Mouse (Mus musculus): ENCODE measurements around the gene Dcst1.

Gene Dcst1

GRCm38 (mm10) chr3:89330948-89331347 is 34.1 kb downstream of the Dcst1 start:
- peak; percentile 47 for DNase-seq

DNA sequence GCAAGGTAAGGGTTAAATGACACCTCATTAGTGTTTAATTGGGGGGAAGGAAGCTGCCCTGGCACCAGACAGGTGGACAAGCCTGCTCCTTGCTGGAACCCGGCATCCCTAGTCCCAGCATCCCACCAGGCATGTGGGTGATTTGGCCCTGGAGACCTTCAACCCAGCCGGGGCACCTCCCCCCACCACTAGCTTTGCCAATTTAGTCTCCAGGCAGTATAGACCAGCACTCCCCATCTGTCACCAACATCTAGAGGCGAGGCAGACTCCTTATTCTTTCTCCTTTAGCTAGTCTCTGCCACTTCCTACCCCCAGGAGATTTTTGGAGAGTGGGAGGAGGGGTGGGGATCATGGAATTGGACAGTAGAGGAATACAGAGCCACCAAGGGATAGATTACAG is 34.7 kb downstream of the Dcst1 start:
- no peak for DNase-seq

DNA sequence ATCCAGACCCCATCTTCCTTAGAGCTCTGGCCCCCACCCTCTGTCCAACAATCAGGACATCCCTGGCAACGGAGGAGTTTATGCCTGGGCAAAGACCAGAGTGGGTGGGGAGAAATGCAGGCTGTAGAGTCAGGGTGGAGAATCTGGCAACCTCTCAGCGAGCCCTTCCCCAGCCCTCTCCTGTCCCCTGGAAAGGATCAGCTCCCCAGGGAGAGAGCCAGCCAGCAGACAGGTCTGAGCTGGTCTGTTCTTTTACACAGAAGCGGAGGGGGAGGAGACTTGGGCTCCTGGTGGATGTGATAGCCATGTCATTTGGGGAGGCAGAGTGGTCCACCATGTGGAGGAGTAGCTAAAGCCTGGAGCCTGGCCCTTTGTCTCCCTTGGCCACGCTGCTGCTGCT is 36.4 kb downstream of the Dcst1 start:
- DNase-seq: no peak

- no peak for DNase-seq
Observed at GRCm38 (mm10) chr3:89327371-89327870, 37.6 kb downstream of the Dcst1 start.

DNA sequence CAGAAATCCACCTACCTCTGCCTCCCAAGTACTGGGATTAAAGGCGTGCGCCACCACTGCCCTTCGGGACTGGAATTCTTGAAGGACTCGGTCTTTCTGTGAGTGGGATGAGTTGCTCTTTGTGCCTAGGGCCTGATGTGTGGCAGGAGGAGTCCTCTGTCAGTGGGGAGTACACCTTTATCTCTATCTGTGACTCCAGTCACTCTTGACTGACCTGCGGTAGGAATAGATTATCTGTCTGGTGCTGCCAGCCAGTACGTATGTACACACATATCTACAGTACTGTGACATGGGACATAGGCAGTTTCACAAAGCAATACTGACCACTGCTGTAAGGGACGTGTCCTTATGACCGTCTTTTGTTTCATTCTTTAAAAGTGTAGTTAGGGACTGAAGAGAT is 39.2 kb downstream of the Dcst1 start:
- no peak for DNase-seq

GRCm38 (mm10) chr3:89322514-89323165 is 42.4 kb downstream of the Dcst1 start, which contains the start of gene Efna3:
Gene Efna3 (minus strand): TSS chr3:89322965.
- DNase-seq: peak; percentile 68

DNA sequence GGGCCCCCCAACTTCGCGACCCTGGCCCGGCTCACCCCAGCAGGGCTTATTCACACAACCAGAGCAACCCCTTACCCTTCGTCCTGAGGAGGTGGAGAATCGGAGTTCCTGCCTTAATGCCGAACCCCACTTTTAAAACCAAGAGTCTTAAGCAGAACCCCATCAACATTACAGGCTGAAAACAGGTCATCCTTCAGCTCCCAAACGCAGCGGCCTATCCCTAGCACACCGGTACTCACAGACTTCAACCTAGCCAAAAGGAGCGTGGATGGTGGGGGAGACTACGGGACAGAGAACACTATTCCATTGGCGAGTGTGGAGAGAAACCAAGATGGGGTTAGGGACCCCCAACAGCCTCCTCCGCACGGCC is 42.9 kb downstream of the Dcst1 start:
- DNase-seq: no peak

GRCm38 (mm10) chr3:89321183-89322130 is 43.6 kb downstream of the Dcst1 start:
- no peak for DNase-seq

DNA sequence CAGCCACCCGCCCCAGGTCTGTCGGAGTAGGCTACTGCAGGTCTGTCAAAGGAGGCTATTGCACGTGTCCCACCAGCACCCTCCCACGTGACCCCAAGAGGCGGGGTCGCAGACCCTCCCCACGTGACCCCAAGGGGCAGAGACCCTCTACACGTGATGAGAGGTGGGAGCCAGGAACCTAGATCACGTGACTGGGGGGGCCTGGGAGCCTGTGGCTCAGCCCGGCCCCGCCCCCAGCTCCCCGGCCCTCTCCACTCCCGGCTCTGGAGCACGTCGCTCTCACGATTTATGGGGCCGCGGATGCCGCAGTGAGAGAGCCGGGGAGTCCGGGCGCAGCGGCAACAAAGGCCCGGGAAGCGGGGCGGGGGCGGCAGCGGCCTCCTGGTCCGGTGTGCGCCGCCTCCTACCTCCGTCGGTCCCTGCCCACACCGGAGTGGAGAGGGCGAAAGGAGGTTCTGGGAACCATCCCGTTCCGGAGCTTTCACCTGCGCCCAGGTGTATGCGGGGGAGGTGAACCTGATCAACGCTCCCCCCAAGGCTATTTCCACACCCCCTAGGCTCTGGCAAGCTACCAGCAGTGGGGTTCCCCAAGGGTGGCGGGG is 44.4 kb downstream of the Dcst1 start:
- no peak for DNase-seq

DNA sequence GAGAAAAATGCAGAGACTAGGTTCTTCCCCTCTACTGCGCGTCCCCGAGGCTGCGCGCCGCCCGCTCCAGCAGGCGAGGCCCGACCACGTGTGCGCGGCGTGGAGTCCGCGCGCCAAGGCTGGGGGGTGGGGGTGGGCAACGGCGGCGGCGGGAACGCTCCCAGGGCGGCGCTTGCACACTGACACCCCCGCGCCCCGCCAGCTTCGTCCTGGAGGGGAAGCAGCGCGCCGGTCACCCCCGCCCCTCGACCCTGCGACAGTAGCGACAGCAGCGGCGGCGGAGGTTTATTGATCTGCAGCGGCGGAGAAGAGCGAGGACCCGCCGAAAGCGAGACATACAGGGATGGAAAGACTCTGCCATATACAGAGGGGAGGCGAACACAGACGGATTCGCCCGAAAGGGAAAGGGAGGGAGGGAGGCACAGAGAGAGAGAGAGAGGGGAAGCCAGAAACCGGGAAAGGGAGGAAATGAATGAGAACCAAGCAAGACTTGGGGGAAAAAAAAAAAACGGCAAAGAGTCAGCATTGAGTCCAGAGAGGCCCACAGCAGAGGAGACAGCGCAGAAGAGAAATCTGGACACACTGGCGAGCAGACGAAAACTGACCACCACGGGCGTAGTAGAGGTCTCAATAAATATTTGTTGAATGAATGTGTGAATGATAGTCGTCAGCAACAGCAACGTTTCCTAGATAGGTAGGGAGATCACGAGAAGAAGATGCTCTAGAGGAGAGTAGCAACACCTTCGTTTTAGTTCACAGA is 45.3 kb downstream of the Dcst1 start:
- no peak for DNase-seq

DNA sequence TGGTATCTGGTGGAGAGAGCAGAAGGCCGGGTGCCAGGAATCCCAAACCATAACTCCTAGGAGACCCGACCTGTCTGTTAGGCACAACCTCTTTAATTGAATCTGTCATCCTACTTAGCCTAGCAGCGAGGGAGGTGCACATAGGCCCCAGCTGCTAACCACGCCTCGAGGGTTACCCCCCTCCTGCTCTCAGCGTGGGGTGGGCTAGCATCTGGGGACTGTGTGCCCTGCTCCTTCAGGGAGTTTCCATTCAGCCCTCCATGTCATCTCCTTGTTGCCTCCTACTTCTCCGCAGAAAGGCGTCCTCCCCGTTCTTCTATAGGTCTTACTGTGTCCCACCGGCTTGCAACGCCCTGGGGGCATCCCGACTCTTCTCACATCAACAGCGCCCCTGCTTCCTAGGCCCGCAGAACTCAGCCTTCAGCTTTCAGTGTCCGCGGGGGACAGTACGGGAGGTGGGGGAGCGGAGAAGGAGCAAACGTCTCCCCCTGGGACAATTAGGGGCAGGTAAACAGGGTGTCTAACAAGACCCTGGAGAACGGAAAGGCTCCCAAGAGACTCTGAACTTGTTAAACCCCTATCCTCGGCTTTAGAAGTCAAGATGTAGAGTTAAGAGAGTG is 46.0 kb downstream of the Dcst1 start:
- no peak for DNase-seq

- DNase-seq: no peak
Observed at GRCm38 (mm10) chr3:89318316-89318715, 46.7 kb downstream of the Dcst1 start.

DNA sequence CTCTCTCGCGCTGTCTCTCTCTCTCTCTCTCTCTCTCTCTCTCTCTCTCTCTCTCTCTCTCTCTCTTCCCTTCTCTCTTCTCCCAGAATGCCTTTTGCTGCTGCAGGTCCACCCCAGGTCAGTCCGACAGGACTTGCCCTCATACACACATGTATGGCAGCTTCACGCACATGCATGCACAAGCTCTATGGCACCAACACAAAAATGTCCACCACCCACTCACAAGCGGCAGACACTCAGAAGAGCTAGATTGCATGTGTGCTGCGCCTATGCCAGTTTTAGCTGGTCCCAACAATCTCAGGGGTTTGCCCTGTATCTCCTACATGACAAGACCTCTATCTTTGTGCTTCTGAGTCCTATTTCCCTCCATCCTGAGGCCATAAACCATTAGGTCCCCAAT is 47.8 kb downstream of the Dcst1 start:
- no peak for DNase-seq

DNA sequence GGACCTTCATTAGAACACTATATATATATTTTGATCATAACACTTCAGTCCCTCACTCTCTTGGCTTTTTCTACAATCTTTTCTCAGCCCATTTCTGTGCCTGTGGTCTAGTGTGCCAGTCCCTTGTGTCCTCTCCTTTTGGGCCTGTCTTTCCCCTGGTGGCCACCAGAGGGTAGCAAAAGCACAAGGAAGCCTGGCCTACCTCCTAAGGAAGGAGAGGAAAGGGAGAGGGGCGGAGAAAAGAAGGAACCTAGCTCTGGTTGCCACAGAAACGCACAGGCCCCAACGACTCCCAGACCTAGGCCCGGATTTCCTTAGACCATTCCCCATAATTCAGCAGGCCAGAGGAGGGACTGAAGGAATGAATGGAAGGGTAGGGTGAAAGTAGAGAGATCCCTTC is 48.2 kb downstream of the Dcst1 start:
- peak; percentile 95 for DNase-seq

GRCm38 (mm10) chr3:89315930-89316831 is 48.9 kb downstream of the Dcst1 start:
- no peak for DNase-seq

- peak; percentile 93 for DNase-seq
Observed at GRCm38 (mm10) chr3:89315195-89315929, 49.7 kb downstream of the Dcst1 start.

DNA sequence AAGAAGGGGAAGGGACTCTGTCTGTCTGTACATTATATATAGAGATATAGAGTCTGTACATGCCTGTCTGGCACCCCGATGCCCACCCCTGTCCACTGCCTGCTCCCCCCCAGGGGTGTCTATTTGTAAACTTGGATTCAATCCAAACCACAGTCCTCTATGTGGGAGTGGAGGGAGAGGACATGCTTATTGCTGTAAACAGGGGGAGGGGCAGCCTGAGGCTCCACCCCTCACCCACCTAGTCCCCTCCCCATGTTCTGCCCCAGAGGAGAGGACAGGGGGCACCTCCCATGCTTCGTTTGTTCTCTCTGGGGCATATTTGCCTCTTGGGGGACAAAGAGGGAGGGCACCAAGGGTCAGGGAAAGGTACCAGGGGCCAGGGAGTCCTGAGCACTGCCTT is 50.3 kb downstream of the Dcst1 start:
- DNase-seq: peak; percentile 70

- peak; percentile 87 for DNase-seq
Observed at GRCm38 (mm10) chr3:89314340-89314739, 50.7 kb downstream of the Dcst1 start.

- DNase-seq: peak; percentile 85
Observed at GRCm38 (mm10) chr3:89308089-89308488, 57.0 kb downstream of the Dcst1 start.

DNA sequence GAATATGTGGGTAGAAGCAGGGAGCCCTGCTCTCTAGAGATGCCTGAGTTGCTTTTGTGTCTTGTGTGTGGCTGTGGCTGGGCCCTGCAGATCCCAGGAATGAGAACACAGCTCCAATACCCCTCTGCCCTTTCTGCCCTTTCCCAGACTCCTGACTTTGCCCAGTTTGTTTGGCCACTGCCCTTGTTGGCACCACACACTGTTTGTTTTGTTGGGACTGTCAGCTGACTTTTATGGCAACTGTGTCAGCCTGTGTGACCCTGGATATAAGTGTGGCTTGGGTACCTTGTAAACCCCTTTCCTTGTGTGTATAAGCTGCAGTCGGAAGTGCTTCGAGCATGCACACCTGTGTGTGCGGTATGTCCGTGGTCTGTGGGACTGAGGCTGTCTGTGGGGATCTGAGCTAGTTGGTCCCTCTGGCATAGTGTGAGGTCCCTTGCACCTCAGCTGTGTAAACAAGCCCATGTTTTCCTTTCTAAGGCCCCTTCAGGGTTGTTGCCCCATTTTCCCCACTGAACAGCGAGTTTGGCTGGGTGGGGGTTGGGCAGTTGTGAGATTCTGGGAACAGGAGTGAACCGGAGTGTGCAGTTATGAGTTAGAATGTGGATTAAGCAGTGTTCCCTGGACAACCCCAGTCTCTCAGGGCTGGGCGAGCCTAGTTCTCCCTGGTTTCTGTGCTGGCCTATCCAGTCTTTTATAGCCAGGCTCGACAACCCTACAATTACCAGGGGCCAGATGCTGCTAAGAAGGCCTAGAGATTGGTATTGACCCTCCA is 59.3 kb downstream of the Dcst1 start:
- DNase-seq: no peak

Data from lung, postnatal 36 days (tissue).